Mouse (Mus musculus) ES-Bruce4 (cell line): Measurements from ENCODE around the gene H2al1m.

Experiments
- EP300 ChIP-seq: IDR thresholded peaks from 2 replicates; pipeline ENCODE4 v1.6.1; 2011; ENCODE audit warnings: low read depth, low read length; ENCODE audit not compliant: insufficient read depth
- POLR2A ChIP-seq: IDR thresholded peaks from one replicate; pipeline ENCODE4 v1.8.1; 2011; ENCODE audit warnings: low read length; ENCODE audit not compliant: insufficient read depth

DNA sequence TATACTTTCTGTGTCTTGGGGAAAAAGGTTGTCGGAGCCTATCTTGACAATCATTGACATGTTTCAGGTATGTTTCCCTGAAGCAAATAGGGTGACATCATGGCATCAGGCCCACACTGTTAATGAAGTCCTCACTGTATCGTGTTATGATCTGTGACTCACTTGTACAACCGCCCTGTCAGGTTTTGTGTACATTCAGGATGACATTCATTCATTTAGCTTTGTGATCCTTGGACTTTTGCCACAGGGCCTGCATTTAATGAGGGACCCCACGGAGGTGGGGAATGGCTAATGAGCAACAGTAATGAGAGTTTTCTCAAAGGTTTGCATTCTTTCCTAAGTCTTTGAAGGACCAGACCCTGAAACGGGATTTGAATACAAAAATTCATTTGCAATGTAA lies 34.7 kb upstream of the H2al1m start:
- TF ChIP-seq EP300: no peak
- TF ChIP-seq POLR2A: no peak
